Comparison of ENCODE assay signal across 8 mouse cellular contexts in the genomic region with DNA sequence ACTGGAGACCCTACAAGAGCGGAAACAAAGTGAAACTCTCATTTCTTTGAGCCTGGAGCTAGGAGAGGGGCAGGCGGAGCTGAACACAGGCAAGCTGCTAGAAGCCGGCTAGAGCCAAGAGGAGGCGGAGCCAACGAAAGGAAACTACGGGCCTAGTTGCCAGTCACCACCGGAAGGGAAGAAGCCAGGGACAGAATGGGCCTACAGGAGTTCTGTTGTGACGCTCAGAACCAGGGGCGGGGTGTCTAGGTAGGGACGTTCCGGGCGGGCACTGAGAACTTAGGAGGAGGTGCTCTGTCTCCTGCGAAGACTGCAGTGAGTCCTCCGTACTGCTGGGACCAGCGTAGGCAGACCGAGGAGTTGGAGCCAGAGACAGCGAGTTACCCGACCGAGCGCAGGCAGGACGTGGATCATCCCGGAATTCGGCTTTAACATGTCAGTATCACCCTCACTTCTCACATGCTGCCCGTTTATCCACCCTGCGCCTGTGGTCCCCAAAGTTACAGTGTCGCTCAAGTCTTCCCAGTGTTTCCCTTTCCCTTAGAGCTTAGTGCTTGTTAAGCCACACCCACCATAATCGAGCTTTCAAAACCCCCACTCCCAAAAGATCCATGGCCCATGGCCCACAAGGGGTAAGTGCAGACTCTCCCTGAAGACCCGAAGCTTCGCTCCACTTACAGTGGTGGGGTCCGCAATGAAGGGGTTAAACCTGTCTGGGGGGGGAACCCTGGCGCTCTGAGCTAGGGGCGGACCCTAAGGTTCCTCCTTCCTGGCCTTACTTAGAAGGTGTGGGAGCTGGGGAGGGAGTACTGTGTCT. TPM values are rescaled to one million over a fixed set of nuclear protein-coding genes. Genes with fewer than 3 reads are reported as not detected.
DNase-seq lines count a peak whose midpoint lies in the region; ATAC-seq lines count a peak whose summit lies in the region.

A gene (plus strand): TSS at position 318 of the 817 bp plus-strand sequence.

- H3K36me3 ChIP-seq in lung, embryonic 15.5 days, result peaks cover 13% of the 10 kb centered on the region

- H3K4me2 ChIP-seq in lung, embryonic 15.5 days, result peak within 1 kb of the TSS; percentile 87

- H3K4me1 ChIP-seq in lung, embryonic 15.5 days, result peaks cover 53% of the 10 kb centered on the region

- under 1% methylated on average over 32 of the region's 32 CpGs for WGBS in lung, embryonic 15.5 days

- peak within 1 kb of the TSS; percentile 67 for H3K9ac ChIP-seq in lung, embryonic 15.5 days

- ATAC-seq in hematopoietic stem cell, adult 5-6 weeks (replicated peaks in 1 of 2; ENCODE audit: insufficient read depth in 1 of 2, low FRiP score in 2 of 2, low TSS enrichment in 1 of 2, low read depth in 1 of 2, poor library complexity in 2 of 2, severe bottlenecking in 2 of 2), result peak; percentile 68 to 83
- ATAC-seq in lung, embryonic 15.5 days (ENCODE audit: borderline replicate concordance, extremely low read depth, low FRiP score, low TSS enrichment), result peak; percentile 75

- peak; percentile 93 for DNase-seq in MEL-GATA-1-ER (ENCODE audit: extremely low read depth, low read depth)
- DNase-seq in cerebellum, adult 9-10 months, result peak; percentile 91
- peak; percentile 77 for DNase-seq in forelimb bud, embryonic 11.5 days (ENCODE audit: low read depth, low spot score)
- DNase-seq in layer of hippocampus, adult 9-10 months (ENCODE audit: low spot score), result peak; percentile 82
- DNase-seq in ovary, adult 18-20 months (ENCODE audit: low spot score), result peak; percentile 89
- DNase-seq in thymus, postnatal 10 days (ENCODE audit: low spot score in 2 of 2), result peak; percentile 79 to 82

- H3K9me3 ChIP-seq in lung, embryonic 15.5 days, result no peaks in the 10 kb centered on the region

- peak within 1 kb of the TSS; percentile 97 for H3K27ac ChIP-seq in lung, embryonic 15.5 days

- H3K27me3 ChIP-seq in lung, embryonic 15.5 days, result no peaks in the 10 kb centered on the region

- H3K4me3 ChIP-seq in lung, embryonic 15.5 days, result peak within 1 kb of the TSS; percentile 60

RNA-seq across cellular contexts. Expression of the gene that starts here (rescaled TPM):
- 0.35 and 3.9 TPM in 2 replicates for total RNA-seq in hematopoietic stem cell, adult 5-6 weeks (2017)
- polyA plus RNA-seq in lung, embryonic 15.5 days (2015; fragmentation: Nextera tagmentation; extraction: Ambion mirVana), result 0.99 and 1.4 TPM in 2 replicates

Comparison
In these comparisons a context has a peak if more than half of its experiments do, and no peak if none do; other contexts are left out.
1. Peak in every context shown above with its lines: DNase-seq, ATAC-seq, H3K4me3 ChIP-seq and H3K27ac ChIP-seq.